Mouse (Mus musculus) neural tube, embryonic 11.5 days (tissue): ENCODE measurements around the gene Lmf2. TPM values are rescaled to one million over a fixed set of nuclear protein-coding genes. Genes with fewer than 3 reads are reported as not detected.

ENCODE experiments used
- ATAC-seq: fragments of 200-750 bp; cut with Nextera tagmentation; 2 replicates; pipeline ENCODE4 v1.8.0; 2017; ENCODE audit warnings: moderate number of reproducible peaks, mild to moderate bottlenecking, moderate TSS enrichment, moderate library complexity; ENCODE audit not compliant: insufficient read depth, low FRiP score, low TSS enrichment
- DNase-seq: peaks from one replicate; pipeline ENCODE4 v3.0.0-alpha.2; 2015; ENCODE audit warnings: low spot score
- H3K27ac ChIP-seq: fragments of 300-500 bp; sonication (generic); 2 replicates; pipeline ENCODE4 v1.5.1; 2014; ENCODE audit warnings: low read depth, mild to moderate bottlenecking, low read length
- H3K27me3 ChIP-seq: fragments of 300-500 bp; sonication (generic); 2 replicates; pipeline ENCODE4 v1.6.1; 2014; ENCODE audit warnings: mild to moderate bottlenecking, low read length, mixed read lengths; ENCODE audit not compliant: control insufficient read depth, insufficient read depth
- H3K36me3 ChIP-seq: fragments of 300-500 bp; sonication (generic); 2 replicates; pipeline ENCODE4 v1.6.1; 2014; ENCODE audit warnings: mild to moderate bottlenecking, low read length, moderate library complexity, mixed read lengths; ENCODE audit not compliant: control insufficient read depth, insufficient read depth
- H3K4me1 ChIP-seq: fragments of 300-500 bp; sonication (generic); 2 replicates; pipeline ENCODE4 v1.6.1; 2014; ENCODE audit warnings: low read length, mixed read lengths; ENCODE audit not compliant: control insufficient read depth, insufficient read depth
- H3K4me2 ChIP-seq: fragments of 300-500 bp; sonication (generic); 2 replicates; pipeline ENCODE4 v1.6.1; 2014; ENCODE audit warnings: low read depth, mild to moderate bottlenecking, moderate library complexity
- H3K4me3 ChIP-seq: fragments of 300-500 bp; sonication (generic); 2 replicates; pipeline ENCODE4 v1.5.1; 2014; ENCODE audit warnings: low read depth, low read length
- H3K9ac ChIP-seq: fragments of 300-500 bp; sonication (generic); 2 replicates; pipeline ENCODE4 v1.6.1; 2014; ENCODE audit warnings: mild to moderate bottlenecking, low read length
- H3K9me3 ChIP-seq: fragments of 300-500 bp; sonication (generic); 2 replicates; pipeline ENCODE4 v1.6.1; 2016; ENCODE audit warnings: low read length; ENCODE audit not compliant: control insufficient read depth
- WGBS: fragments of 180-500 bp; shearing (Covaris S2); extraction: QIAGEN DNeasy Blood & Tissue Kit; methylation state at CpG from one replicate; pipeline ENCODE4 v1.1.7; 2014; 5-methylcytosine and 5-hydroxymethylcytosine counted together
- polyA plus RNA-seq: library from polyadenylated mRNA; unstranded; fragments of >200 nt; fragmentation: Nextera tagmentation; extraction: Ambion mirVana; gene quantifications from 2 replicates; pipeline ENCODE4 v1.2.1, GENCODE M21; 2014

Lmf2 gene
- polyA plus RNA-seq, 1 experiment from 2014 or later, result 35.8 TPM

DNA sequence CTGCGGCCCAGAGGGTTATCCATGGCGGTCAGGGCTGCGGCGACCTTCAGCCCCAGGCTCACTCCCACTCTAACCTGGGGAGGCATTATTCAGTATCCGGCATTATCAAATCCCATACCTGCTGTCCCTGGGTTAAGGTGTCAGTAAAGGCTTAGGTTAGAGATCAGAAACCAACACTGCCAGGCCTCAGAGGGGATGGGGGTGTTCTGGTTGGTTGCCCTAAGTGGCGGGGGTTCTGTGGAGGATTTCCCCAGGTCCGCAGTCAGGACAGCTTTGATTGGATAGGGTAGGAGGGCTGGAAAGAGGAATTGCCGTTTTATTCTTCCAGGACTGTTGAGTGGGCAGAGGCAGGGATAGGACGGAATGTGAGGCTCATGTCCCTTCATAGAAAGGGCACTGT lies 18.9 kb upstream of the Lmf2 start:
- no peak for DNase-seq
- peak overlapping the region; percentile 89 for H3K27ac ChIP-seq
- H3K27me3 ChIP-seq, result peaks cover 32% of the 10 kb centered on the region
- H3K36me3 ChIP-seq, result peaks cover 22% of the 10 kb centered on the region
- 52% methylated on average over 9 of the region's 9 CpGs for WGBS
- H3K9ac ChIP-seq, result peak overlapping the region; percentile 84
- H3K4me2 ChIP-seq, result peak overlapping the region; percentile 71
- no peaks in the 10 kb centered on the region for H3K9me3 ChIP-seq
- no peak for ATAC-seq
- peak overlapping the region; percentile 63 for H3K4me3 ChIP-seq
- H3K4me1 ChIP-seq, result peaks cover 12% of the 10 kb centered on the region; the same call in 1 of the 2 replicates

GRCm38 (mm10) chr15:89373762-89374248 lies 18.3 kb upstream of the Lmf2 start, which contains the start of gene Sco2:
Sco2 (minus strand) TSS chr15:89373846.
- peak within 1 kb of the TSS; percentile 71 for H3K4me2 ChIP-seq
- ATAC-seq (peak; percentile 82), DNase-seq (peak; percentile 95)
- H3K27ac ChIP-seq, result peak within 1 kb of the TSS; percentile 89
- H3K4me1 ChIP-seq, result peaks cover 10% of the 10 kb centered on the region; the same call in 1 of the 2 replicates
- H3K27me3 ChIP-seq, result peaks cover 27% of the 10 kb centered on the region
- peaks cover 26% of the 10 kb centered on the region for H3K36me3 ChIP-seq
- under 1% methylated on average over 42 of the region's 42 CpGs for WGBS
- H3K9ac ChIP-seq, result peak within 1 kb of the TSS; percentile 84
- H3K9me3 ChIP-seq, result no peaks in the 10 kb centered on the region
- H3K4me3 ChIP-seq, result peak within 1 kb of the TSS; percentile 63

DNA sequence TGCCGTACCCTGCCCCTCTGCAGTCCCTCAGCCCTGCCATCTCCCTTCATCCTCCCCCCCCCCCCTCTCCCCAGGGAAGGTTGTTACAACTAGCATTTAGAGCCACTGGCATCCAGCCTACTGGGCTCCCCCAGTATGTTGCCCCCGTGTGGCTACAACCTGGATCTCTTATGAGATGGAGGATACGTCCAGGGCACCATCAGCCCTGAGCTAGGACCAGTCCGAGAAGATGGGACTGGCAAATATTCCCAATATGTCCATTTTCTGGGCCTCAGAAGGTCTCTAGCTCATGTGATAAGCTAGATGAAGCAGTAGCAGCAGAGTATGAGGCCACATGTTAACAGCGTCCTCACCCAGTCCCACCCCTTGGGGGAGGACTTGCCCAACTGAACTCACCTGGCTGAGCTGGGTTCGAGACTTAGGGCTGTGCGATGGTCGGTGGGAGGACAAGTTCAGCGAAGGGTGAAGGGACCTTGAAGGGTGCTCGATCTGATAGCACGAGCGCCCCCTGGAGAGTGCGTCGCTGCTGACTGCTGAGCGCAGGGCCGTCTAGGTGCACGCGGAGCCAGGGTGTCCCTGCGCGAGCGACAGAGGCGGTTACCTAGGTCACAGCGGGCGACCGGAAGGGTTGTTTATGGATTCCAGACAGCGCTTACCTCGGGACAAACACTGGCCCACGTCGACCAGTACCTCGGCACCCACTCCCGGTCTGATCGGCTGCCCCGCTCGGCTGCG lies 17.7 kb upstream of the Lmf2 start:
- 1% methylated on average over 35 of the region's 35 CpGs for WGBS
- H3K4me2 ChIP-seq, result peak overlapping the region; percentile 71
- H3K27me3 ChIP-seq, result peaks cover 21% of the 10 kb centered on the region
- H3K36me3 ChIP-seq, result peaks cover 30% of the 10 kb centered on the region
- H3K9ac ChIP-seq, result peak overlapping the region; percentile 84
- peak overlapping the region; percentile 63 for H3K4me3 ChIP-seq
- 0 out of 2 replicates have a peak, but pooled peaks cover 6% of the 10 kb centered on the region for H3K4me1 ChIP-seq
- peak overlapping the region; percentile 89 for H3K27ac ChIP-seq
- peak; percentile 81 for ATAC-seq
- peak; percentile 85 for DNase-seq
- no peaks in the 10 kb centered on the region for H3K9me3 ChIP-seq

- ATAC-seq (no peak), DNase-seq (no peak)
- Histone ChIP-seq H3K27me3 (peaks cover 14% of the 10 kb centered on the region), H3K4me2 (peak overlapping the region; percentile 71; the same call in 1 of the 2 replicates), H3K27ac (no peak overlapping the region), H3K36me3 (peaks cover 34% of the 10 kb centered on the region), H3K9me3 (no peaks in the 10 kb centered on the region), H3K4me3 (peak overlapping the region; percentile 63; the same call in 1 of the 2 replicates), H3K9ac (no peak overlapping the region), H3K4me1 (0 out of 2 replicates have a peak, but pooled peaks cover 6% of the 10 kb centered on the region)
- WGBS, result 86% methylated on average over 7 of the region's 7 CpGs
These were observed 17.1 kb upstream of the Lmf2 start for GRCm38 (mm10) chr15:89372536-89372935.

GRCm38 (mm10) chr15:89372068-89372467 lies 16.6 kb upstream of the Lmf2 start:
- Histone ChIP-seq H3K4me3 (no peak overlapping the region), H3K27me3 (peaks cover 10% of the 10 kb centered on the region), H3K4me1 (0 out of 2 replicates have a peak, but pooled peaks cover 6% of the 10 kb centered on the region), H3K9me3 (no peaks in the 10 kb centered on the region), H3K9ac (no peak overlapping the region), H3K36me3 (peaks cover 34% of the 10 kb centered on the region), H3K4me2 (no peak overlapping the region; the same call in 1 of the 2 replicates), H3K27ac (no peak overlapping the region)
- 92% methylated on average over 13 of the region's 13 CpGs for WGBS
- ATAC-seq (no peak), DNase-seq (no peak)

- no peaks in the 10 kb centered on the region for H3K4me1 ChIP-seq
- no peak overlapping the region for H3K4me2 ChIP-seq
- ATAC-seq (no peak), DNase-seq (no peak)
- H3K4me3 ChIP-seq, result no peak overlapping the region
- WGBS, result 90% methylated on average over 4 of the region's 4 CpGs
- H3K9ac ChIP-seq, result no peak overlapping the region
- H3K9me3 ChIP-seq, result no peaks in the 10 kb centered on the region
- H3K27ac ChIP-seq, result no peak overlapping the region
- H3K36me3 ChIP-seq, result peaks cover 37% of the 10 kb centered on the region
- no peaks in the 10 kb centered on the region for H3K27me3 ChIP-seq
These were observed 9.7 kb upstream of the Lmf2 start for GRCm38 (mm10) chr15:89365141-89365551.

GRCm38 (mm10) chr15:89363051-89363450 lies 7.6 kb upstream of the Lmf2 start:
- no peaks in the 10 kb centered on the region for H3K27me3 ChIP-seq
- H3K4me1 ChIP-seq, result no peaks in the 10 kb centered on the region
- H3K9ac ChIP-seq, result no peak overlapping the region
- WGBS, result 90% methylated on average over 7 of the region's 7 CpGs
- no peak overlapping the region for H3K4me3 ChIP-seq
- ATAC-seq, result no peak
- no peak overlapping the region for H3K27ac ChIP-seq
- peaks cover 22% of the 10 kb centered on the region for H3K36me3 ChIP-seq
- DNase-seq, result no peak
- no peaks in the 10 kb centered on the region for H3K9me3 ChIP-seq
- no peak overlapping the region for H3K4me2 ChIP-seq

GRCm38 (mm10) chr15:89358784-89359183 lies 3.3 kb upstream of the Lmf2 start:
- H3K9me3 ChIP-seq, result no peaks in the 10 kb centered on the region
- H3K27me3 ChIP-seq, result no peaks in the 10 kb centered on the region
- H3K4me2 ChIP-seq, result no peak overlapping the region
- no peak for ATAC-seq
- WGBS, result 92% methylated on average over 3 of the region's 3 CpGs
- peaks cover 13% of the 10 kb centered on the region for H3K4me1 ChIP-seq
- peaks cover 10% of the 10 kb centered on the region for H3K36me3 ChIP-seq
- DNase-seq, result no peak
- no peak overlapping the region for H3K4me3 ChIP-seq
- H3K9ac ChIP-seq, result no peak overlapping the region
- no peak overlapping the region for H3K27ac ChIP-seq
